Mouse (Mus musculus) liver, adult (tissue): Measurements from ENCODE around the gene Atp8a1.

ENCODE experiments used
- GATA4 ChIP-seq: IDR thresholded peaks from 2 replicates; pipeline ENCODE4 v1.6.1; 2014; ENCODE audit warnings: mild to moderate bottlenecking, low read length; ENCODE audit not compliant: insufficient replicate concordance

Atp8a1 gene

DNA sequence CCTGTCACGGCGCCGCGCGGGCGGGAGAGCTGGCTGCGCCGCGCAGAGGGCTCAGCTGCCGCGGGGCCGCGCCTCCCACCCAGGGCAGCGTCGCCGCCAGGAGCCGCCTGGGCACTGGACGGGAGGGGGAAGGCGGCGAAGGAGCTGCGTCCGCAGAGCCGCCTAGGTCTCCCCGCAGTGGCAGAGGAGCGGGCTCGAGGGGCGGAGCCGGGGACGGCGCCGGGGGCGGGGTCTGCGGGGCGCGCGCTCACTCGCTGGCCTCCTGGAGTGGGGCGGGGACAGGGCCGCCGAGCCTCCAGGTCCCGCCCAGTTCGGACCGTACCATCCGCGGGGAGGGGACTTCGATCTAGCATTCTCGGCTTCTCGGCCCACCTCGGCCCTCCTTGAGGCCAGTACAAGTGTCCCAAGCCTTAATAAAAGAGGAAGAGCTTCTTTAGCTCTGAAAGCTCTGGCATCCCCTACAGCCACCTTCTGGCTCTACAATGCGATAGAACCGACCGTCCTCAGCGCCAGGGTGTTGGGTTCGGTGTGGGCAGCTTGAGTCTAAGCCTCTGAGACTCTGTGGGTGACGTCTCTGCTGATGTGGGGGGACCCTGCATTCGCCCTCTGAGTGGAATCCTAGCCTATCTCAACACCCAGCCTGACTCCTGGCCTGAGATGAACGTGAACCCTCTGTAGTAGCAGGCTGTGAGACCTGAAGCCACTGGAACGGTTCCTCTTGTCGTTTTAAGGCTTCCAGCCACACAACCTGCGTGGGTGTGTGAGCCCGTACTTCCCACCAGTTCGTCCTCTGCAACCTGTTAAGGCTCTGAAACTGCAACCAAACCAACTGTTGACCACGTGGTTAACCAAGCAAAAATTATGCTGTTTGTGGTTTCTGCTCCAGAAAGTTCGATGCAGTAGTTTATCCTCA, at the start of gene Atp8a1:
TSS of gene Atp8a1 (minus strand) at position 182 of the 913 bp plus-strand sequence.
- no peak for TF ChIP-seq GATA4

DNA sequence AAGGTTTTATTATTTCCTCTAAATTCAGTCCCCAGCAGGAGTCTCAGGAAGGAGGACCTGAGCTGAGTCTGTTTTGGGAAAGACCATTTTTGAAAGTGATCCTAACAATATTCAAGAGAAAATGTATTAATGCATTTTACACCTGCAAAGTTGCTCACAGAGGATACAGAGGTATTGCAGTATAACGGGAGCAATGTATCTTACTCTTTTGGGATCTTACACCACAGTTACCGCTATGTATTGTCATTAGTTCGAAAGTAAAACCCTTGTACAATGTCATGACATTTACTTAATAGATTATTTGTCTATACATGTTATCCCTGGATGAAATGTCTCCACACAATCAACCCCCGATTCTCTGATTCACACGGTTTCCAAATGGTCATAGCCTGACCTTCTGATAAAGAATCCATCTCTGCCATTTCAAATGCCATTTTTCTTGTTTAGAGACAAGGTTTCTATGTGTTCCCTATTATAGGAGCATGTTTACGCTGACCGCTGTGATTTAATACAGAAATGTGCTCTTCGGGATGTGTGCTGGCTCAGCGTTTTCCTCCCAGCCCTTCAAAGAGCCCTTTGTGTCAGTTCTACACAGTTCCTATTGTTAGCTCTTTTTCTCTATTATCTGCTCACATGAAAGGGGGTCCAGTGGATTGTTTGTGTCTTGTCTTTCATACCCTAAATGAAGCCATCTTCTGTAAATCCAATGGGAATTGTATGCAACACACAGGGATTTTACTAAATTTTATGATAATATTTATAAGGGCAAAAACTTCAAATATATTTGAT, 37.4 kb upstream of the Atp8a1 start:
- TF ChIP-seq GATA4 = no peak

DNA sequence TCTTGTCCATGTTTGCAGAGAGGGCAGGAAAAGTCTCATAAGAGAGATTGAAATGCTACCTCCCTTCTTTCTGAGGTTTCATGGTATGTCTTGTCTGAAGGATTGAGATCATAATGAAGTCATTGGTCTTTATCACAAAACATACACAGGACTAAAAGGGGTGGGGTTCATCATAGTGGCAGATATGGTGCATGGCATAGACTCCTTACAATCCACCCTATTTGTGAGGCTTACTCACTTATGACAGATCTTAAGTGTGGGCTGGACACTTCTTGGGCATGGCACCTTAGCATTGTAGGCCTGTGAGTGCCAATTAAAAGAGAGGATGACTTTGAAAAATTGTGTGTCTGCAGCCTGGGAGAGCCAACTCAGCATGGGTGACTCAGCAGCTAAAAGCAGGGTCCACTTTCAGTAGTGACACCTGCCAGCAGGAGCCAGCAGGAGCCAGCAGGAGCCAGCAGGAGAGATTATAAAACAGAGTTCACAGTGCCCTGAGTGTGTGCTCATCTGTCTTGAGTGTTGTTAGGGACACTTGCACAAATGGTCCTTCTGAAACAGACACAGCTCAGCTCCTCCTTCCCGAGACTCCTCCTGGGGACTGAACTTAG, 36.4 kb upstream of the Atp8a1 start:
- TF ChIP-seq GATA4 = no peak

GRCm38 (mm10) chr5:67871414-67871813, 24.2 kb upstream of the Atp8a1 start:
- no peak for TF ChIP-seq GATA4

DNA sequence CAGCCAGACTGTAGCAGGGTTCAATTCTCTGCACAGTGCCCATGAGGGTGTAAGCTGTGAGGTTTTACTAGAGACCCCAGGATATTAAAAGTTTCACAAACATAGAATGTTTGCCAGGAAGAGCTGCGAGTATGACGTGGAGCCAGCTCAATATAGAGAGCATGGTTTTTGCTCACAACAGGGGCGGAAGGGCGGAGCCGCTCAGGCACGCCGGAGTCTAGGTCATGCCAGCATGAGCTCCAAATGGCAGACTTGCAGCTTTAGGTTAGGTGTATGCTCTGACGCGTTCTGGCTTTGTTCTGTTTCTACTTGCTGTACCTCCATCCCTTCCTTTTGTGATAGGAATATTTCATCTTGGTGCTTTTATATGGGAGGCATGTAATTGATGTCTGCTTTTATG, 19.0 kb upstream of the Atp8a1 start:
- no peak for TF ChIP-seq GATA4

GRCm38 (mm10) chr5:67865670-67866069, 18.4 kb upstream of the Atp8a1 start:
- TF ChIP-seq GATA4 = no peak

DNA sequence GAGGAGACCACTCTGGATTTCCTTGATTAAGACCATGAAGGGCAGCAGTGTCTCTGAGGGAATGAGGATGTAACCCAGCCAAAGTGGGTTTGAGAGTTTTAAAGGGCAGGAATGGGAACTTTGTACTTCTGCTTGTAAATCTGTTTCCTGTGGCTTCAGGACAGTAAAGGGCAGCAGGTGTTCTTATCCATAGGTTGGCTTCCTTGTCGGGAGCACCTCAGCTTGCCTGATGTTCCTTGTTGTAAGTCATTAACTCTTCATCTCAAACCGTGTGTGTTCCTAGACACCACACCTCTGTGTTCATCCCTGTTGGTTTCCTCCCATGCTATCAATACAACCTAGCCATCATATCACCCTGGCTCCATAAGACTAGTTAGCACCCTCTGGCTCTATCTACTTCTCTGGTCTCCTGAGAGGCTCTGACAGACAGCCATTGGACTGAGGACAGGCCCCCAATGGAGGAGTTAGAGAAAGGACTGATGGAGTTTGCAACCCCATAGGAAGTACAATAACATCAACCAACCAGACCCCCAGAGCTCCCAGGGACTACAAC, 17.4 kb upstream of the Atp8a1 start:
- no peak for TF ChIP-seq GATA4

GRCm38 (mm10) chr5:67863950-67864391, 16.7 kb upstream of the Atp8a1 start:
- no peak for TF ChIP-seq GATA4

- no peak for TF ChIP-seq GATA4
These were observed 7.9 kb upstream of the Atp8a1 start for GRCm38 (mm10) chr5:67854963-67855606.

DNA sequence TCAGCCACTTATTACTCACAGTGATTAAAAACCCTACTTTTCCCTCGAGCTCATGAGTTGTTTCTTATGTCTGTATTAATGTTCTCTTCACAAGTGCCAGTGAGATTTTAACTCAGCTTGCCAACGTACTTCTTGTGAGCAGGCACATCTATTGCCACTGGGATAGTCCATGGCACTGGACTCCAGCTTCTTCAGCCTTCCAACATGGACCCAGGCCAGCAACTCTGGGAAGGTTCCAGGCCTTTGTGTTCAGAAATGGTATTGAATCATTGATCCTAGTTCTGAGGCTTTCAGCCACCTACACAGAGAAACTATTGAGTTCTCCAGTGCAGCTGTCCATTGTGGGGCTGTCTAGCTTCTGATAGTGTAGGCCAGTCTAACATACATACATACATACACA, 5.6 kb upstream of the Atp8a1 start:
- no peak for TF ChIP-seq GATA4

GRCm38 (mm10) chr5:67849411-67849810, 2.2 kb upstream of the Atp8a1 start:
- no peak for TF ChIP-seq GATA4

DNA sequence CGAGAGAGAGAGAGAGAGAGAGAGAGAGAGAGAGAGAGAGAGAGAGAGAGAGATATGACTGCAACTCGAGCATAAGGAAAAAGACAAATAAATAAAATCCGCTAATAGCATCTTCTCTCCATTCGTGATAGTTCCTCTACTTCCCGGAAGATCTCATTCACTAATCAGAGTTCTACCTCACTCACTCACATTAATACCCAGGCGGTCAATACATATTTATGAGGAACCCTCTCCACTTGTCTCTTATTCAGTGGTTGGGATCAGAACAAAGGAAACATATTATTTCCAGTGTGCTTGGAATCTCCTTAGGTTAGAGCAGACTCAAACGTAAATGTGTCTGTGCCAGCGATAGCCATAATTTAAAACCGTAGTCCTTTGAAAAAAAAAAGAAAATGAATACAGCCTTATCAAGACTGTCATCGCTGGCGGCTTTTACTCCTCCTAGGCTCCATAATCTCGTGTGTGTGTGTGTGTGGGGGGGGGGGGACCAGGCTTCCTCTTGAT, 1.3 kb upstream of the Atp8a1 start:
- TF ChIP-seq GATA4 = no peak

DNA sequence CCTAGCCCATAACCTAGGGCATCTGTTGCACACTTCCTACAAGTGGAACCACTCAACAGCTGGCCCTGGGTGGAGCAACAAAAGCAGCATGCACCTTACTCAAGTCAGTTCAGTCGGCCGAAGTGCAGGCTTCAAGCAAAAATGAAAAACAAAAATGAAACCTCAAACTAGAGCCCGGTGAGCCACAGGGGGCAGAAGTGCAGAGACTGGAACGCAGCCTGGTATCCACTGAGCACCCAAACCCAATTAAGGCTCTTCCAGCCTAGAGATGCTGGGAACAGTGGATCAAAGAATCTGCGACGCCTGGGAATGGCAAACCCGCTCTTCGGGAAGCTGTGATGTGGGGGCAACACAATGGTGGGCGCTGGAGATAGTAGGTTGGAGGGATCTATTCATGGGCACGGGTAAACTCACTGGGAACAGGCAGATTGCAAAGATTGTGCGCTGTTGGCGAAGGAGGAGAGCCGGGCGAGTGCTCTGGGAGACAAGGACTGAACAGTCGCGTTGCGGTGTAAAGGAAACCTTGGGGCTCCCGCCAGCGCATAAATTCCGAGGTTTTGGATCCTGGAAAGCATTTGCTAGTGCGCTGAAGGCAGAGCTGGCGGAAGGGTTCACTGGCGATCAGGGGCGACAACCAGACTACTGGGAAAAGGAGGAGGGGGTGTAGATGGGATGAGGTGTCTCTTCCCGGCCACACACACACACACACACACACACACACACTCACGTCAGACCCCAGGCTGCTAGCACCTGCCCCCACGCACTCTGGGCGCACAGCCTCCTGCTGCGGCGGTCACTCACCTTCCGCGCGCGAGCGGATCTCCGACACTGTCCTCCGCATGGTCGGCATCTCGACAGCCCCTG, 641 bp downstream of the Atp8a1 start:
- TF ChIP-seq GATA4 = no peak; the same call in 1 of the 2 replicates
